Mouse (Mus musculus) testis, postnatal 14 days (tissue): ENCODE results near the gene Gm9736.
"Not testable (repeated sequence)": the region's sequence is repeated elsewhere in the genome, so short reads cannot be mapped to it uniquely, and the experiment has no call there.

ENCODE experiments used
- DNase-seq: peaks from one replicate; pipeline ENCODE4 v3.0.0; 2021; ENCODE audit warnings: low spot score

Gene Gm9736

DNA sequence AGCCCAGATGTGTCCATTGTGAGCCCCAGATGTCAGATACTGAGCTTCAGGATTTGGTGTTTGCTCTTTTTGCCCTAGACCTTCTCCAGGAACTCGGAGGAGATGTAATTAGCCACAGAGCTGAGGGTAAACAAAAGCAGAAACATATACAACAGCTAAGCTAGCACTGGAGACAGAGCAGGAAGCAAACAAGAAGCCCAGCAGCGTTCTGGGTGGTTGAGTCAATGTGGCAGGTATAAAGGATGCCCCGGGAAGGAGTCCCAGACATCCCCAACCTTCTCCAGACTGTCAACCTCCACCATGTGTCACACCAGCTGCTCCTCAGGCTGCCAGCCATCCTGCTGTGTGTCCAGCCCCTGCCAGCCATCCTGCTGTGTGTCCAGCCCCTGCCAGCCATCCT, 25.0 kb downstream of the Gm9736 start, which contains the start of gene Gm10100:
Gene Gm10100, plus strand, starts transcription at position 301 of the 400 bp plus-strand sequence.
- no peak for DNase-seq

DNA sequence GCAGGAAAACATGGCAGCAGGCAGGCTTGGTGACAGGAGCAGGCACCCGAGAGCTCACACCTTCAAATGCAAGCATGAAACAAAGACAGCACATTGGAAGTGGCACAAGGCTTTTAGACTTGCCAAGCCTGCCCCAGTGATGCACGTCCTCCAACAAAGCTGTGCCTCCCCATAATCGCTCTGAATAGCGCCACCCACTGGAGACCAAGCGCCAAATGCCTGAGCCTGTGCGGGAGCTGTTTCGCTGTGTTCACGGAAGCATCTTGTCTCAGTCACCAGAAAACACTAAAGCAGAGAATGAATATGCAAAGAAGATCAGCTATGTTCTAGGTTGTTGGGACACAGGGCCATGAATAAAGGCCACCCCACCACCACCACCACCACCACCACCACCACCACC, 26.3 kb downstream of the Gm9736 start:
- DNase-seq: no peak

DNA sequence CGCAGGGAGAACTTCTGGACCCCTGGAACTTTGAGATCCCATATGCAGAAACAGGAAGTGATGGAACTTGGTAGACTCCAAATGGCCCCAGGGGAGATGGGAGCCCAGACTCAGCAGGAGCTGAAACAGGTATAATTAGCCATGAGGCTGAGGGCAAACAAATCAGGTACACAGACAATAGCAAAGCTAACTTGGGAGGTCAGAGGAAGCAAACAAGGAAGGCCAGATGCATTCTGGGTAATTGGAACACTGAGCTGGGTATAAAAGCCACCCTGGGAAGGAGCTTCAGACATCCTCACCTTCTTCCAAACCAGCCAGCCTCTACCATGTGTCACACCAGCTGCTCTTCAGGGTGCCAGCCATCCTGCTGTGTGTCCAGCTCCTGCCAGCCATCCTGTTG, 30.9 kb downstream of the Gm9736 start, which contains the start of gene Krtap12-1:
Gene Krtap12-1, plus strand, starts transcription at position 301 of the 400 bp plus-strand sequence.
- not testable (repeated sequence) for DNase-seq

DNA sequence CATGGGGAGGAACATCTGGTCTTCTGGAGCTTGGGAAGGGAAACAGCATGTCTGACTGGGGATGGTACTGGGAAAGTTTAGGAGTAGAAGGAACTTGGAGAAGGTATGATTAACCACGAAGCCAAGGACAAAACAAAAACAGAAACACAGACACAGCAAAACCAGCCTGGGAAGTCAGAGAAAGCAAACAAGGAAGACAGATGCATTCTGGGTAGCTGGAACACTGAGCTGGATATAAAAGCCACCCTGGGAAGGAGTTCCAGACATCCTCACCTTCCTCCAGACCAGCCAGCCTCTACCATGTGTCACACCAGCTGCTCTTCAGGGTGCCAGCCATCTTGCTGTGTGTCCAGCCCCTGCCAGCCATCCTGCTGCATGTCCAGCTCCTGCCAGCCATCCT, 35.6 kb downstream of the Gm9736 start, which contains the start of gene Gm10142:
Gene Gm10142, plus strand, starts transcription at position 301 of the 400 bp plus-strand sequence.
- no peak for DNase-seq

DNA sequence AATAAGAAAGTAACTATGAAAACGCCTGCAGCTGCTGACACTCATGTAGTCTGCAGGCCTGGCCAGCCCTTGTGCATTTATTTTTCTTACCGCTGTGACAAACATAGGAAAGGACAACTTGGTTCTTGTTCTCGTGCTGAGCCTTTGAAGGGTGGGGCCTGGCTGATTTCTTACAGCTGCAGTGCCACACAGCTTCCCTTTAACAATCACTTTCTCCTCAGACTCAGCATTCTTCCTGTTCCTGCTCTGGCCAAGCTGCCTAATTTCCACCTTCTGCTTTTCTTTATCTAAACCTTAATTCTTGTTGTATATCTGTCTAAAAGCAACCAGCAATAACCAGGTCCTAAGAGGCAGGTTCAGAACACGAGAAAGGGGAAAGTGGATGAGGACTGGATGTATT, 37.4 kb downstream of the Gm9736 start:
- no peak for DNase-seq

DNA sequence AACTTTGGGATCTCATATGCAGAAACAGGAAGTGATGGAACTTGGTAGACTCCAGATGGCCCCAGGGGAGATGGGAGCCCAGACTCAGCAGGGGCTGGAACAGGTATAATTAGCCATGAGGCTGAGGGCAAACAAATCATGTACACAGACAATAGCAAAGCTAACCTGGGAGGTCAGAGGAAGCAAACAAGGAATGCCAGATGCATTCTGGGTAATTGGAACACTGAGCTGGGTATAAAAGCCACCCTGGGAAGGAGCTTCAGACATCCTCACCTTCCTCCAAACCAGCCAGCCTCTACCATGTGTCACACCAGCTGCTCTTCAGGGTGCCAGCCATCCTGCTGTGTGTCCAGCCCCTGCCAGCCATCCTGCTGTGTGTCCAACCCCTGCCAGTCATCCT, 40.0 kb downstream of the Gm9736 start, which contains the start of gene Gm10024:
Gene Gm10024, plus strand, starts transcription at position 301 of the 400 bp plus-strand sequence.
- not testable (repeated sequence) for DNase-seq

DNA sequence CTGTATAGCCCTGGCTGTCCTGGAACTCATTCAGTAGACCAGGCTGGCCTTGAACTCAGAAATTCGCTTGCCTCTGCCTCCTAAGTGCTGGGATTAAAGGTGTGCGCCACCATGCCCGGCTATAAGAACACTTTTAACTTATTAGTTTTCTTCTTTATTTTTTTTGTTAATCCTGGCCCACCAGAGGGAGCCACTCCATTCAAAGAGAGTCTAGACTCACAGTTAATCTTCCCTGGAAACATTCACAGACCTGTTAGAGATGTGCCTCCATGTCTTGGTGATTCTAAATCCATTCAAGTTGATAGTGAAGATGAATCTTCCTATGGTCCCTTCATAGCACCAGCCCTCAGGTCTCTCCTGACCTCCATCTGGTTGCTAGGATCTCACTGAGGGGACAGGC, 41.3 kb downstream of the Gm9736 start:
- DNase-seq: no peak

DNA sequence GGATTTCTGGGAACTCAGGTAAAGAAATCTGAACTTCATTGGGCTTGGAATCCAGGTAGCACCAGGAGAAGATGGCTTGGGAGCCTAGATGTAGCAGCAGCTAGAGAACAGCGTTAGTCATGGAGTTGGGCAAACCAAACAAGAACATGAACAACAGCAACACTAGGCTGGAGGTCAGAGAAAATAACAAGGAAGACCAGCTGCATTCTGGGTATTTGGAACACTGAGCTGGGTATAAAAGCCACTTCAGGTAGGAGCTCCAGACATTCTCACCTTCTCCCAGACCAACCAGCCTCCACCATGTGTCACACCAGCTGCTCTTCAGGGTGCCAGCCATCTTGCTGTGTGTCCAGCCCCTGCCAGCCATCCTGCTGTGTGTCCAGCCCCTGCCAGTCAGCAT, 44.8 kb downstream of the Gm9736 start, which contains the start of gene Gm10272:
Gene Gm10272, plus strand, starts transcription at position 301 of the 400 bp plus-strand sequence.
- no peak for DNase-seq
